ENCODE assay signal across 9 mouse cellular contexts in genomic region chr4:150361986-150362691, GRCm38 (mm10).
DNase-seq lines count a peak whose midpoint lies in the region; ATAC-seq and TF ChIP-seq lines count a peak whose summit lies in the region.
"Had no signal": no experiment of that assay in that cellular context is flagged by ENCODE, and none has a peak within 500 bp of the region (broad histone marks: within the 10 kb centered on the region; RNA-seq: fewer than 3 reads in every experiment).

No protein-coding gene starts in this region.

- no peak overlapping the region for H3K9ac ChIP-seq in liver, adult 2 months (ENCODE audit: low read depth, low read length)
- H3K9ac ChIP-seq in heart, embryonic 16.5 days (ENCODE audit: low read length), result peak overlapping the region; percentile 10; the same call in 1 of the 2 replicates
- H3K9ac ChIP-seq in limb, embryonic 12.5 days (replicated peaks), result no peak overlapping the region

- H3K4me1 ChIP-seq in liver, adult 2 months (ENCODE audit: control insufficient read depth, insufficient read depth, low read length), result peaks cover 13% of the 10 kb centered on the region
- peaks cover 29% of the 10 kb centered on the region for H3K4me1 ChIP-seq in heart, embryonic 16.5 days (ENCODE audit: control insufficient read depth, insufficient read depth, low read length)
- peaks cover 34% of the 10 kb centered on the region for H3K4me1 ChIP-seq in limb, embryonic 12.5 days (replicated peaks)
- peaks cover 1% of the 10 kb centered on the region; the same call in 1 of the 2 replicates for H3K4me1 ChIP-seq in small intestine, adult 2 months (ENCODE audit: control insufficient read depth, insufficient read depth, insufficient read length, low read length)

- H3K36me3 ChIP-seq in liver, adult 2 months (ENCODE audit: control insufficient read depth, insufficient read depth, low read length), result no peaks in the 10 kb centered on the region
- H3K36me3 ChIP-seq in heart, embryonic 16.5 days (ENCODE audit: control insufficient read depth, insufficient read depth), result no peaks in the 10 kb centered on the region
- no peaks in the 10 kb centered on the region for H3K36me3 ChIP-seq in limb, embryonic 12.5 days
- H3K36me3 ChIP-seq in small intestine, adult 2 months (ENCODE audit: control insufficient read depth, insufficient read depth, low read length), result no peaks in the 10 kb centered on the region

- H3K27me3 ChIP-seq in liver, adult 2 months (ENCODE audit: control insufficient read depth, insufficient read depth, low read length), result no peaks in the 10 kb centered on the region
- no peaks in the 10 kb centered on the region for H3K27me3 ChIP-seq in heart, embryonic 16.5 days (ENCODE audit: control insufficient read depth, insufficient read depth, low read length)
- no peaks in the 10 kb centered on the region for H3K27me3 ChIP-seq in limb, embryonic 12.5 days
- H3K27me3 ChIP-seq in small intestine, adult 2 months (ENCODE audit: control insufficient read depth, insufficient read depth, low read length), result no peaks in the 10 kb centered on the region

- no peak for TF ChIP-seq POLR2A in liver, adult 2 months (IDR thresholded peaks at IDR 0.05; ENCODE audit: extremely low read depth, insufficient read depth, low read length)
- TF ChIP-seq POLR2A in small intestine, adult 2 months (IDR thresholded peaks at IDR 0.05; ENCODE audit: low read depth, low read length), result no peak

- peak overlapping the region; percentile 36 for H3K4me2 ChIP-seq in heart, embryonic 16.5 days (ENCODE audit: low read depth, low read length)
- H3K4me2 ChIP-seq in limb, embryonic 12.5 days, result peak overlapping the region; percentile 8; the same call in 1 of the 2 replicates

- no peak overlapping the region for H3K4me3 ChIP-seq in liver, adult 2 months (ENCODE audit: insufficient read depth, low read depth, low read length)
- H3K4me3 ChIP-seq in heart, embryonic 16.5 days (ENCODE audit: low read length), result no peak overlapping the region
- H3K4me3 ChIP-seq in limb, embryonic 12.5 days (replicated peaks), result no peak overlapping the region
- no peak overlapping the region for H3K4me3 ChIP-seq in small intestine, adult 2 months (ENCODE audit: low read depth, low read length)

- peaks cover 14% of the 10 kb centered on the region; the same call in 1 of the 2 replicates for H3K79me2 ChIP-seq in liver, adult 2 months (ENCODE audit: control insufficient read depth, insufficient read depth, low read length)

- ATAC-seq in heart, embryonic 16.5 days (replicated peaks; ENCODE audit: extremely low read depth, insufficient read depth, low FRiP score), result no peak
- no peak for ATAC-seq in limb, embryonic 12.5 days (ENCODE audit: insufficient number of reproducible peaks, insufficient read depth, low FRiP score, low TSS enrichment, low read depth)

- no peak for TF ChIP-seq CTCF in liver, adult 2 months (IDR thresholded peaks at IDR 0.05; ENCODE audit: low read depth, low read length)
- no peak for TF ChIP-seq CTCF in small intestine, adult 2 months (IDR thresholded peaks at IDR 0.05; ENCODE audit: extremely low read depth, insufficient read length, insufficient replicate concordance, low read depth, low read length)

- WGBS in liver, adult 2 months, result 7% methylated on average over 8 of the region's 8 CpGs
- 20% methylated on average over 8 of the region's 8 CpGs for WGBS in heart, embryonic 16.5 days
- WGBS in limb, embryonic 12.5 days, result 12% methylated on average over 8 of the region's 8 CpGs
- WGBS in small intestine, adult 2 months, result 10% methylated on average over 8 of the region's 8 CpGs

- DNase-seq in liver, adult 2 months (ENCODE audit: extremely low read depth, low read depth, low spot score), result peak; percentile 94
- no peak for DNase-seq in liver
- DNase-seq in B cell, adult 2 months, result no peak
- DNase-seq in layer of hippocampus, adult 18-20 months (ENCODE audit: low spot score in 2 of 2), result no peak
- DNase-seq in ovary, adult 18-20 months (ENCODE audit: low spot score), result no peak
- DNase-seq: cerebellum, postnatal 25 days had no signal

- H3K27ac ChIP-seq in liver, adult 2 months (replicated peaks; ENCODE audit: insufficient read depth, low read depth, low read length), result peak overlapping the region; percentile 82
- H3K27ac ChIP-seq in heart, embryonic 16.5 days (ENCODE audit: low read length), result peak overlapping the region; percentile 68
- 0 out of 2 replicates have a peak overlapping the region, but pooled peaks have one; percentile 29 for H3K27ac ChIP-seq in limb, embryonic 12.5 days
- peak overlapping the region; percentile 73 for H3K27ac ChIP-seq in small intestine, adult 2 months (ENCODE audit: insufficient read depth, low read depth, low read length)

- H3K9me3 ChIP-seq in heart, embryonic 16.5 days (replicated peaks; ENCODE audit: control insufficient read depth, low read length), result no peaks in the 10 kb centered on the region
- H3K9me3 ChIP-seq in limb, embryonic 12.5 days, result no peaks in the 10 kb centered on the region

Comparison
In these comparisons a context has a peak if more than half of its experiments do, and no peak if none do; other contexts are left out.
1. H3K27ac ChIP-seq: peak in every context shown above with its lines; median percentile 82 in liver, adult 2 months; 73 in small intestine, adult 2 months; 68 in heart, embryonic 16.5 days; 29 in limb, embryonic 12.5 days.